Mouse (Mus musculus) A20 (cell line): Measurements from ENCODE around the gene Klc2.

Experiments
- DNase-seq: peaks from one replicate; pipeline ENCODE4 v3.0.0-alpha.2; 2011; ENCODE audit warnings: low read depth, low spot score

Klc2 gene

DNA sequence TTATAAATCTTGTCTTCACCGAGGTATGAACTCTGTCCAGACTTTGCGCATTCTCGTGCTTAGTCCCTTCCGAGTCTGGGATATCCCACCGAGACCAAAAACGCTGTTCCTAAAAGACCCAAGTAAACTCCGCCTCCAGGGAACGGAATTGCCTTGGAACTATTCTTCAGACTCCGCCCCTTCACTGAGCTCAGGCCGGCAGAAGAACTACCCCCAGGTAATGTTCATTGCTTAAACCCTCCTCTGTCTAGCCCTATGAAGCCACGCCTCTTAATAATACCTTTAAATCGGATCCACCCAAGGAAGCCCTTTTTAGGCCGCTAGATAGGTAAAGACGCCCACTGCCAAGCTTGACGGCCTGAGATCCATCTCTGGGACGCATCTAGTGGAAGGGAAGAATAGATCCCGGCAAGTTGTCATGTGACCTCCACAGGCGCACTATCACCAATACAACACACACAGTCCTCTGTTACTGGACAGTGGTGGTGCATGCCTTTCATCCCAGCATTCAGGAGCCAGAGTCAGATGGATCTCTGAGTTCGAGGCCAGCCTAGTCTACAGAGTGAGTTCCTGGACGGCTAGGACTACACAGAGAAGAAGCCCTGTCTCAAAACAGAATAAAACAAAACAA, 45.9 kb downstream of the Klc2 start:
- peak; percentile 72 for DNase-seq

DNA sequence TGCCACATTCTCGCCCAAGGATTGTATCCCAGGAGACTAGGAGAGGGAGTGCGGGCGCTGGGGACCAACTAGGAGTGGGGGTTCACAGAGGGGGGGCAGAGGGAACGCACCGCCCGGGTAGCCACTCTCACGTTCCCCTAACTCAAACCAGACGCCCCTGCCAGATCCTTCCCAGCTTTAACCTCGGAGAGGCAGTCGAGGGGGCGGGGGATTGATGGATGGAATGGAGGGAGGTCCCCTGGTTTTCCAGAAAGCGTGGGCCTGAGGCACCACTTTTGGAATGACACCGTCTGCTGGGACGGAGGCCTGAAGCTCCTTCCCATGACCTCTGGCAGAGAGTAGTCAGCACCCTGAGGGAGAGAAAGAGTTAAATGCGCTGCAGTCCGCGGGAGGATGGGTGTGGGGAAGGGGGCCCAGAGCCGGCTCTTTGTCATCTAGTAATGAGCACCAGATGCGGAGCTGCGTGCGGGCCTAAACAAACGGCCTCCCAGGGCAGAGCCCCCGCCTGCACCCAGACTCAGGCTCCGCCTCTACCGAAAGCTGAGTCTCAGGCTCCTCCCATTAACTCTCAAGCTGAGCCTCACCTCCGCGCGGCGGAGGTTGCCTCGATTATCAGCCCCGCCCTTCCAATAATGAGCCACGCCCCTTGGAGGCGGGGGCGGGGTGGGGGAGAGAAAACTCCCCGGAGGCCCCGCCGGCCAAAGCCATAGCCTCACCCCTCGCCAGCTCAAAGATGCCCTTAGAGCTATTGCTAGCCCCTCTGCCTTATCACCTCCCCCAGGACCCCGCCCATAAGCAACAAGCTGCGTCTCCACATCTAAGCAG, 46.6 kb downstream of the Klc2 start:
- DNase-seq = peak; percentile 93

DNA sequence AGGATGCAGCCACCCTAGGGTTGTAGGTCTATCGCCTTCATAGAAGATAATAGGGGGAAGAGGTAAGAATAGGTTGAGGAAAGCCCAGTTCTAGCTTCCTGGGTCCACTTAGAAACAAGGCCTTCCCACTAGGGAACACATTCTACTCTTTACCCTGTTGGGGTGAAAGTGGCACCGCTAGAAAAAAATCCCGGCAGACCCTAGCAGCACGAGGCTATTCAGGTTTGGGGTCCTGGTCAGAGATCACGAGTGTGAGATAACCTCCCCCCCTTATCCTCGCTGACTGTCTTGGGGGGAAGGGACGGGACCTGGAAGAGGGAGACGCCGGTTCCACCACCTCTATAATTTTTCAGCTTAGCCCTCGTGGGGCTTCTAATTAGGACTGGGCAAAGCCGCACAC, 47.3 kb downstream of the Klc2 start:
- no peak for DNase-seq

DNA sequence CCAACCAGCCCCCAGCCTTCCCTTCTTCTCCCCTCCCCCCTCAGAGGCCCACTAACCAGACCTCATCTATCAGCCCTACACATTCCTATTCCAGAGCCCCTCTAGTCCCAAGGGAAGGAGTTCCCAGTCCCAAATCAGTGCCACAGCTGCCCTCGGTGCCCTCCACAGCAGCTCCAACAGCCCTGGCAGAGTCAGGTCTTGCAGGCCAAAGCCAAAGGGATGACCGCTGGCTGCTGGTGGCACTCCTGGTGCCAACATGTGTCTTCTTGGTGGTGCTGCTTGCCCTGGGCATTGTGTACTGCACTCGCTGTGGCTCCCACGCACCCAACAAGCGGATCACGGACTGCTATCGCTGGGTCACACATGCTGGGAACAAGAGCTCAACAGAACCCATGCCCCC, 48.4 kb downstream of the Klc2 start:
- no peak for DNase-seq

DNA sequence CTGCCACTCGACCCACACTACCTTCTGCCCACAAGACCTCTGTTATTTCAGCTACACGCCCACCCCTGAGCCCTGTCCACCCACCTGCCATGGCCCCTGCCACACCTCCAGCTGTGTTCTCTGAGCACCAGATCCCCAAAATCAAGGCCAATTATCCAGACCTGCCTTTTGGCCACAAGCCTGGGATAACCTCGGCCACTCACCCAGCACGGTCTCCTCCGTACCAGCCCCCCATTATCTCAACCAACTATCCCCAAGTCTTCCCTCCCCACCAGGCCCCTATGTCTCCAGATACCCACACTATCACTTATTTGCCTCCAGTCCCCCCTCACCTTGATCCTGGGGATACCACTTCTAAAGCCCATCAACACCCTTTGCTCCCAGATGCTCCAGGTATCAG, 48.9 kb downstream of the Klc2 start:
- no peak for DNase-seq

DNA sequence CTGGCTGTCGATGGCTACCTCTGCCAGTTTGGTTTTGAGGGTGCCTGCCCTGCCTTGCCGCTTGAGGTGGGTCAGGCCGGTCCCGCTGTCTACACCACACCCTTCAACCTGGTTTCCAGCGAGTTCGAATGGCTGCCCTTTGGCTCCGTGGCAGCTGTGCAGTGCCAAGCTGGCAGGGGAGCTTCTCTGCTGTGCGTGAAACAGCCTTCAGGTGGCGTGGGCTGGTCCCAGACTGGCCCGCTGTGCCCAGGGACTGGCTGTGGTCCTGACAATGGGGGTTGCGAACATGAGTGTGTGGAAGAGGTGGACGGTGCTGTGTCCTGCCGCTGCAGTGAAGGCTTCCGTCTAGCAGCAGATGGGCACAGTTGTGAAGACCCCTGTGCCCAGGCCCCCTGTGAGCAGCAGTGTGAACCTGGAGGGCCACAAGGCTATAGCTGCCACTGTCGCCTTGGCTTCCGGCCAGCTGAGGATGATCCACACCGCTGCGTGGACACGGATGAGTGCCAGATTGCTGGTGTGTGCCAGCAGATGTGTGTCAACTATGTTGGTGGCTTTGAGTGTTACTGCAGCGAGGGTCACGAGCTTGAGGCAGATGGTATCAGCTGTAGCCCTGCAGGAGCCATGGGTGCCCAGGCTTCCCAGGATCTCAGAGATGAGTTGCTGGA, 49.7 kb downstream of the Klc2 start:
- DNase-seq = no peak

DNA sequence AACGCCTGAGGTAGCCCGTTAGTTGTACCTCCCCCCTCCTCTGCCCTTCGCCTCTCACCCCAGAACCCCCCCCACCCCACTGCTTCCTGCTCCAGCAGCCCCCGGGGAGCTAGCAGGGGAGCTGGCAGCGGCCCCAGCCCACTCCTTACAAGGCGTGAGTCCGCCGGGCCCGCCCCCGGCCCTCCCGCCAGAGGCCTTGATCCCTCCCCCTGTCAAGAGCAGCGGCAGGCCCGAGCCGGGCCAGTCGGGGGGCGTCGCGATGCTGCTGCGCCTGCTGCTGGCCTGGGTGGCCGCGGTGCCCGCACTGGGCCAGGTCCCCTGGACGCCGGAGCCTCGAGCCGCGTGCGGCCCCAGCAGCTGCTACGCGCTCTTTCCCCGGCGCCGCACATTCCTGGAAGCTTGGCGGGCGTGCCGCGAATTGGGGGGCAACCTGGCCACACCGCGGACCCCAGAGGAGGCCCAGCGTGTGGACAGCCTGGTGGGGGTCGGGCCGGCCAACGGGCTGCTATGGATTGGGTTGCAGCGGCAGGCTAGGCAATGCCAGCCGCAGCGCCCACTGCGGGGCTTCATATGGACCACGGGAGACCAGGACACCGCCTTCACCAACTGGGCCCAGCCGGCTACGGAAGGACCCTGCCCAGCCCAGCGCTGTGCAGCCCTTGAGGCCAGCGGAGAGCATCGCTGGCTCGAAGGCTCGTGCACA, 50.3 kb downstream of the Klc2 start, which contains the start of gene Cd248:
Gene Cd248, plus strand, starts transcription at position 212 of the 703 bp plus-strand sequence.
- DNase-seq = no peak

DNA sequence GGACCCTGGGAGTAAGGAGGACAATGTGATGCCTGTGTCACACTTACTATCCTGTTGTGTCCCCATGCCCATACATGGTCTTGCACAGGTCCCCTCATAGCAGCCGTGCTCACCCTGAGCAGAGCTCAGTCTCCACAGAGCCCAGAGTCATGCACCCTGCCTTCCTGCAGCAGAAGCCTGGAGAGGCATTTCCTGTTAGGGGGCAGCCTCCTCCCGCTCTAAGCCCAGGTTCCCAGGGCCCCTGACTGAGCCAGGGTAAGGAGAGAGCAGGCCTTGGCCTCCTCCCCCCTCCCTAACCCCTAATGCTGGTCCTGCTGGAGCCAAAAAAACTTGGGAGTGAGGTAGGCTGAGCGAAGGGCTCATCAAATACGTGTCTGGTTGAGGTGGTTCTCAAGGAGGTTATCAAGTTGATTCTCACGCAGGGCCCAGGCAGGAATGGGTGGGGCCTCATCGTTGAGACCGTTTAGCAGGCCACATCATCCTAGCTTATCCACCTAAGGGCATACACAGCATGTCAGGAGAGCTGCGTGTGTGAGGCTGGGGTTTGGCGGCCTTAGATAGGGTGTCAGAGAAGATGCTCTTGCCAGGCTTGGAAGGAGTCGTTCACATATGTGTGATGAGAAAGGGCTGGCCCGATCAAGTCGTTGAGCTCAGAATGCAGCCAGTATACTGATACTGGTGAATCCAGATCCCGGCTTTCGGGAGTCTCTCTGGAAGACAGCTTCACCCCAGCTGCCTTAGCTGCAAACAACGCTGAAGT, 51.1 kb downstream of the Klc2 start:
- no peak for DNase-seq

DNA sequence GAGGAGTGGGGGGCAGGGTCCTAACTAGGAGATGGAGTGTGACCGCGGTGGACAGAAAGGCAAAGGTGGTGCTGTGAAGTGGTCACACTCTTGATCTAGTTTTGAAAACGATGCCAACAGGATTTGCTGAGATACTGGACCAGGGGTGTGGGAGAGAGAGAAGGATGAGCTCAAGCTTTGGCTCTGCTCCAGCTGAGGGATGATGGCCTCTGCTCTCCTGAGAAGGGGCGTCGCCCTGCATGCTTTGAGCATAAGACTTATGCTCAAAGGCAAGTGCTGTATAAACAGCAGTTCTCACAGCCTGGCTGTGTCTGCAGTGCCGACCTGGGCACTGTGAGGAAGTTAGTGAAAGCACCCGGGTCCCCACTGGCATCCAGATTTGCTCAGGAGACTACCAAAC, 53.3 kb downstream of the Klc2 start:
- DNase-seq = no peak

DNA sequence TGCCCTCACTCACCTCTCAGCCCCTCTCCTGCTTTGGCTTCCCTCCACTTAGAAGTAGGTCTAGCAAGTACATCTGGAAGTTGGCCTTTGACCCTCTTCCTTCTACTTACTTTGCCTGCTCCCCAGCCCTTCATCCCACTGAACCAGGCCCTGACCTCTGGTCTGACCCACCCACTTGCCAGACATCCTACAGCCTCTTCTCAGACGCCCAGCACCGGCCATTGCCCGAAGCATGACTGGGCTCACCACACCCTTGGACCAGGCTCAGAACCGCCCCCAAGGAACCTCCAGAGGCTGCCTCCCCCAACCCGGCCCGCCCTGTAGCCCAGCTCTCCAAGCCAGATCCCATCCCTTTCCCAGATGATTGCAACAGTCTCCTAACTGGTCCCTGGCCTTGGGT, 55.9 kb downstream of the Klc2 start:
- no peak for DNase-seq

DNA sequence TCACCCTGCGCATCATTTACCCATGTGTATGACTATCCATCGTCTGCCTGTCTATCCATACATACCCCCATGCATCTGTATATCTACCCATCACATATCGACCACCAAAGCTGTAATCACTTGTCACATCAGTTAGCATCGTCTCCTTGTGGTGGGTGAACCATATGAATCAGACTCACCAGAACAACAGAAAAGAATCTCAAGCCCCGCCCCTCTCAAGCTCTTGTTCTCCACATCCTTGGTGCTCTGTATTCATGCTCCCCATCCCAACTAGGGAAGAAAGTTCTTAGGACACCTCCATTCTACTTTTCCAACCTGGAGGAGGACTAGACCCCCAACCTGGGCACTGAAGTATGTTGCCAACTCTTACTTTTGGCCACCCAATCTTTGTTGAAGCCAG, 56.3 kb downstream of the Klc2 start:
- DNase-seq = no peak

DNA sequence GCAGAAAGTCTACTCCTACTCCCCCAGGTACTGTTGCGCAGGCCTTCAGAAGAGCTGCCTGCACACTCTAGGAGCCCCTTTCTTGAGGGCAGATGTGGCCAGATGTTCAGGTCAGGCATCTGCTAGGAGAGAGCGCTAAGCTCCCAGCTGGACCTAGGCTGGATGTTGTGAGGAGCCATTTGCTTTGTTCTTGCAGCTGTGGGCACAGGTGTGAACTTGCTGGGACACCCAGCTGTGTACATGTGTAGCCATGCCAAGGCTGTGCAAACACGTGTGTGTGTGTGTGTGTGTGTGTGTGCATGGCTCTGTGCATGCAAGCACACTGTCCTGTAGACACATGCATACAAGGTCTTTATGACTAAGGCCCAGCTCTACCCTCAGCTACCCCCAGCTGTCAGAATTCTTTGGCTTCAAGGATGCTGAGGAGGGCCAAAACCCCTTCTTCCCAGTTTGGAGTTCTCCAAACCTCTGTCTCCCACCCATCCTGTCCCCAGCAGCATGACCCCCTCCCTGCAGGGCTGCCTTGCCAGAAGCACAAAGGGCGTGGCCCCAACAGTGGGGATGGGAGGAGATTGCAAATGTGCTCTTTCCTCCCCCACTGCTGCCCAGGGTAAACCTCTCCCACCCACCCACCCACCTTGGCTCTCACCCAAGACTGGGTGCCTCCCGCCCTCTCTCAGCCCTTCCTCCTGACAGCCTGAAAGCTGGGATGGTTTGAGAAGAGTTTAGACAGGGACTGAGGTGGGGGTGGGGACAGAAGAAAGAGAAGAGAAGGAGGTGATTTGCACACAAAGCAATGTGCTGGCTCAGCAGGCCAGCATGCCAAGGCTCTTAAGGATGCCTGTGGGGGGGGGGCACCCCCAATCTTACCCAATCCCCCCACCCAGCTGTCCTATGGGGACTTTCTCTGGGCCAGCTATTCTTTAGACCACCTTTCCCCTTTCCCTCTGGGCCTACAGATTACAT, 57.7 kb downstream of the Klc2 start:
- peak; percentile 11 for DNase-seq

DNA sequence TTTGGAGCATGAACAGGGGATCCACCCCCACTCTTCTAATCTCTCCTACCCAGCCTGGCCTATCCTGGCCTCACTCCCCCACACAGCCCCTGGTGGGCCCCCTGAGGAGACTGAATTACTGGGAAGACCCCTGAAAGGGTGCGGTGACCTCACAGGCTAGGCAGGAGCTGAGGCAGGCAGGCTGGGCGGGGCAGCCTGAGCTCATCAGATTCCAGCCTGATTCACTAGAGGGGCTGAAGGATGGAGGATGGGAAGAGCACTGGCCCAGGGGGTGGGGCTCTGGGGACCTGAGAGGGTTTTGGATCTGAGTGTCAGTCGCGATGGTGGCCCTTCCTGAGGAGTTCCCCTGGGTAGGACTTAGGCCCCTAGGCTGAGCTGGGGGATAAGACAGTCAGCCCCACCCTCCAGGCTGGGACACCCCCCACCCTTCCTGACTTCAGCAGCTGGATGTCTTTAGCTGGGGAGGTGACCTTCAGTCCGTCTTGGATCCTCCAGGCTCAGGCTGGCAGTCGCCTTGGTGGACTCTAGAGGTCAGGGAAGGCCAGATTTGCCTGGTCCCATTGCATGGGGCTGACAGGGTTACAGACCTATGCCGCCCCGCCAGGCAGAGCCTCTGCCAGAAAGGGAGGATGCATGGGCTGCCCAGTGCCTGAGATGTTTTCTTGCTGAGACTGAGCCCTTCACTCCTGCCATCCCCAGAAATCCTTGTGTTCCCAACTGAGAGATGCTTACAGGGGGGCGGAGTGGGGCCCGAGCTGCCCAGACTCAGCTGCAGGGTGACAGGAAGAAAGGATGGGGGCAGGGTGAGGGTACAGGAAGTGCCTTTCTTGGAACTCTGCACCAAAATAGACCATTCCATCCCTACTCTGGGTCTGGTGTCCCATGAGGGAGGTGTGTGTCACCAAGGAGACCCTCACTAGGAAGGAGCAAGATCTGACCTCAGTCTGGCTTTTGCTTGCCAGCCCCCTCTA, 59.3 kb downstream of the Klc2 start:
- DNase-seq = no peak

DNA sequence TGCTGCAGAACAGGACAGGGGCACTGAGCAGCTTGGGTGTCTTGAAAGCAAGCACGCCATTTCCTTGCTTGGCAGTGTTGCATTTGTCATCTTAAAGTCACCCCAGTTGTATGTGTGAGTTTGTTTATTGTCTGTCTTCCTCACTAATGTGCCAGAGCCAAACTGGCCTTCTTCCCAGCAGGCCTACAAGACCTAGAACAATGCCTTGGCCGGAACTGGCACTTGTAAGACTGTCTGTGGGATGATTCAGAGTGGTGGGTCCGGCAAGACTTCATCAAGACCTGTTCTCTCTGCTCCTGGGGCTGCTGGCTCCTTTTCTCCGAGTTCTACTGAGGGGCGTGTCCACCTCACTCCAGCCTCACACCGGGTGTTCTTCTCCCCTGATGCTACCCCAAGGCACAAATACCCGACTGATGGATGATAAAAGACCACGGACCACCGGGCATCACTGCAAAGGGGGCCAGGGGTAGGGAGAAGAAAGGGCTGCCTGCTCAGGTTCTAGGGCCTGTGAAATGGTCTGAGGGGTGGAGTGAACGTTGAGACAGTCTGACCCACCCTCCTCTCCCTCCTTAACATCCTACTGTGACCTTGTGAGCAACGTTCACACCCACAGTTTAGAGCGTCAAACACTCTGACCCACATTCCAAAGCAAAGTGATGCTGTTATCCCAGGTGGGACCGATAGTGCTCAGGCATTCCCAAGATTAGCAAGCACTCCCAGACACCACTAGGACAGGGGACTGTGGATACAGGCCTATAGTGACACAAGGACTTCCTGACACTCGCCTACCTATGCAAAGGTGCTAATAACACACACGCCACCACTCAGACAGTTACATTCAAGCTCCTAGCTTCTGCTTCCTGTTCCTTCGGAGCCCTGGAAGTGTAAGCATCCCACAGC, 60.2 kb downstream of the Klc2 start:
- DNase-seq = no peak
